Mouse (Mus musculus) kidney, postnatal 25 days (tissue): ENCODE measurements around the gene Sh3gl2.
A peak's percentile ranks its signal among the peaks of the same experiment; 100 is the strongest.

Experiments used
- DNase-seq, 2 experiments: peaks; one replicate each; pipeline ENCODE4 v3.0.0; 2021; ENCODE audit warnings: mixed read lengths in 2 of 2

The Sh3gl2 gene

DNA sequence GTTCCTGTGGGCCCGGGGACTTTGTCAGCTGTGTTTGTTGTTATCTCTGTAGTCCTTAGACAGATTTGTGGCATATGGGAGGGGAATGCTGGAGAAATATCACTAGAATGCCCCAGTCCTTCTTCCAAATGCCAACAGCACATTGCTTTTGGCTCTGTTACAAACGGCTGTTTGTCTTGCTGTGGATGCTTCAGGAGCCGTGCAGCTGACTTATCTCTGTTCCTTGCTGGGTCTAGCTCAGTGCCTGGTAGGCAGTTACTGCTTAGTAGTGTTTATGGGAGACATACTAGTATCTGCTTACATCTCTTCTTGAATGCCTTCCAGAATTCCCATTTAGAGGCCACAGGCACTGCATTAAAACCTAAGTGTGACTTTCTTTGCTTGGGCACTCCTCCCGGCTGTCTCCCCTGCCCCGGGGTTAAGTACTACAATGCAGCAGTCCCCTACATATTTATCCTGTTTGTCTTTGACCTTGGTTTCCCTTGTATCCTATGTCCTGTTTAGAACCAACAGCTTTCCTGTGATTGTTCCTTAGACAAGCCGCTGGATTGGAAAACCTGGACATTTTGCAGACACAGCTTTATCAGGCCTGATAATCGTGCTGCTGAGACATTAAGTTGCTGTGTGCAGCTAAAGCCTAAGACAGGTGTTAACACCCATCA is 101.1 kb downstream of the Sh3gl2 start:
- DNase-seq: peak; percentile 29 to 46

GRCm38 (mm10) chr4:85319092-85319491 is 114.2 kb downstream of the Sh3gl2 start:
- no peak for DNase-seq

DNA sequence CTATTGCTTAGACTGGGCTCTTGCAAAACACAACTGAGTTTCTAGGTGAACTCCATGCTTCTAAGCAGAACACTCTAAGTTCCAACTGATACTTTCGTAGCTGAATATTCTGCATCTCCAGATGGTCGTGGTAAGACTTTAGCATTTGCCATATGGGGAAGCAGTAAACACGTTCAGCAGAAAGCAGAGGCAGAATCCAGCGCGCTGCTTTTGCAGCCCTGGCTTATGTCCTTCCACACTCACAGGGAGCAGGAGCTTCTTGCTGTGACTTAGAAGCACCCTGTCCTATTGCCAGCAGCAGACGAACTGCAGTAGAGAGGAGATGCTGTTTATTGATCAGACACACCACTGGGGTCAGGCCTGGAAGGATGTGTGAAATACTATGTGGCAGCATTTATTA is 120.5 kb downstream of the Sh3gl2 start:
- DNase-seq: no peak

GRCm38 (mm10) chr4:85326052-85326451 is 121.1 kb downstream of the Sh3gl2 start:
- no peak for DNase-seq

DNA sequence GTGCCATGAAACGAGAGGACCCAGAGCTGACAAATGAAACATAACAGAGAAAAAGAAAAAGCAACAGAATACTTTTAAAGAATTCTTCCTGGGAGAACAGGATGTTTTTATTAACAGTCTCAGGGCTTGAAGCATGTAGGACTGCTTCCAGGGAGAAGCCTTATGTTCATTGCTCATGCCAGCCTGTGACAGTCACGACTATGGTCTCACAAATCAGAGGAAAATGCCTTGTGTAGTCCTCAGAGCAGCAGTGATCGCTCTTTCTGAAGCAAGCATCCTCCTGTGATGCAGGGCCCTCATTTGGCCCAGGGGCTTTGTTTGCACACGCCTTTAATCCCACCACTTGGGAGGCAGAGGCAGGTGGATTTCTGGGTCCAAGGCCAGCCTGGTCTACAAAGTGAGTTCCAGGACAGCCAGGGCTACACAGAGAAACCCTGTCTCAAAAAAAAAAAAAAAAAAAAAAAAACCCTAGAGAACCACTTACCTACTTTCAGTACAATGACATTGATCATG is 129.8 kb downstream of the Sh3gl2 start:
- no peak for DNase-seq

DNA sequence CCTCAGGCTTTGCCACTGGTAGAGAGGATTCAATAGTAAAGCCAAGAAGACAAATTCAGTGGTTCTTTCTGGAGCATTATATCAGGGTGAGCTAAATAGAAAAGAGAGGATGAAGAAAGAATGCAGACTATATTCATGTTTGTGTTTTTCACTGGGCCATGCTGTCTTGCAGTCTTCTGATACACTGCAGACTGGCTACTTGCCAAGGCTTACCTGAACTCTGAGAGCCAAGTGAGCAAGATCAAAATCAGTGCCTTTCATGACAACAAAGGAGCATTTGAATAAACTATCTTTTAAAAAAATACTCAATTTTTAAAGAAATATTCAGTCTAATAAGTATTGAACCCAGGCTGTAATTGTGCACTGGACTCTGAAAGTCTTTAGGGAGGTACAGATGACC is 131.4 kb downstream of the Sh3gl2 start:
- DNase-seq: peak in 1 of 2 experiments; percentile 13

GRCm38 (mm10) chr4:85339126-85339525 is 134.2 kb downstream of the Sh3gl2 start:
- DNase-seq: no peak

GRCm38 (mm10) chr4:85340686-85341085 is 135.8 kb downstream of the Sh3gl2 start:
- no peak for DNase-seq

- no peak for DNase-seq
Measured at GRCm38 (mm10) chr4:85345911-85346310, 141.0 kb downstream of the Sh3gl2 start.

DNA sequence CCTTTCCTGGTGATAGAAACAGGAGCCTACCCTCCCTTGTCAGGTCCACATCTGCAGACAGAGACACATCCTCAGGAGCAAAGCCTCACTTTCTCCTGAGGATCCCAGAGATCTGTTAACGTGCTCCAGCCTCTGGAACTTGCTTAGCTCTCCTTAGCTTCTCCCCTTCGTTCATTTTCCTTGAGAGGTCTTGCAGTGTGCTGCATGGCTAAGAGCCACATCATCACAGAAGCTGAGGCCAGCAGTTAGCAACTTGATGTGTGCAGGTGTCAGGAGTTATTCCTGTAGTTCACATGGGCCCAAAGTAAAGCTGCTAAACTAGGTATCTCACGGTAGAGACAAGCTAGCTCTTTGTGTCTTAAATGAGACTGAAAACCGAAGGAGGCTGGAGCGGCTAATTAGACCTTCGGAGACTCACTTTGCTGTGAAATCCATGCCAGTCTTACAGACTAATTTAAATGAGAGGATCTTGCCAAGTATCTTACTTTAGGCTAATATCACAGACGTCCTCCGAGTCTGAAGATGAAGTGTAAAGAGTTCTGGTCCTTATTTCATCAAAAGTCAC is 143.2 kb downstream of the Sh3gl2 start:
- no peak for DNase-seq

DNA sequence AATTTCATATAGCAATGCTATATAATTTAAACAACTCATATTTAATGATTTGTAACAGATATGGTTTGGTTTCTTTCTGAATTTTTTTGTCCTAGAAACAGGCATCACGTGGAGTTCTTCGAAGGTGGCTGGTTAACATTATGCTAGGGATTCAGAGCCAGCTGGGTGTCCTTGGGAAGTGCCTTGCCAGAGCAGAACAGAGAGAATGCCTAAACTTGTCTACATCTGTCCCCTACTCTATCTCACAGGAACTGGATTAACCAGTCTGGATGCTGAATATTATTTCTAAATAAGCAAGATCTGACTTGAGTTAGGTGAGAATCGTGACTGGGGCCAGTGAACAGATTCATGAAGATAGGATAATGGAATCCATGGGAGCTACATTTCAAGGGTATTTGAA is 157.7 kb downstream of the Sh3gl2 start:
- no peak for DNase-seq

DNA sequence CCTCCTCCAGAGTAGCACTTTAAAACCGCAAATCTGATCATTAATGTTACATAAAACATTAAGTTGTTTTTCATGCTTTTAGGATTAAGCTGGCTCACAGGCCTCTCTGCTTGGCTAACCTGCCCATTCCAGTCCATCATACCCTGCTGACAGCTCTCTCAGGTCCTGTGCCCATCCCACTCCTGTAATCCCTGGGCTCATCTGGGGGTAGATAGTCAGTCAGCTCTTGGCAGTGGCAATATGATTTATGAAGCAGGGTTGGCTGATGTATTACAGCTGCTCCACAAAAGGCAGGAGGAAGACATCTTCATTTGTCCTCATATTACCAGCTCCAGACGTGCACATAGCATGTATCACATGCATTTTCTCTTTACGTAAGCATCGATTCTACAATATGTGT is 158.3 kb downstream of the Sh3gl2 start:
- DNase-seq: no peak

- no peak for DNase-seq
Measured at GRCm38 (mm10) chr4:85371036-85371435, 166.1 kb downstream of the Sh3gl2 start.

- no peak for DNase-seq
Measured at GRCm38 (mm10) chr4:85374801-85375200, 169.9 kb downstream of the Sh3gl2 start.

GRCm38 (mm10) chr4:85376187-85376586 is 171.3 kb downstream of the Sh3gl2 start:
- DNase-seq: no peak

GRCm38 (mm10) chr4:85376610-85377009 is 171.7 kb downstream of the Sh3gl2 start:
- DNase-seq: no peak

- no peak for DNase-seq
Measured at GRCm38 (mm10) chr4:85385241-85385640, 180.3 kb downstream of the Sh3gl2 start.

GRCm38 (mm10) chr4:85387676-85388075 is 182.8 kb downstream of the Sh3gl2 start:
- DNase-seq: no peak

DNA sequence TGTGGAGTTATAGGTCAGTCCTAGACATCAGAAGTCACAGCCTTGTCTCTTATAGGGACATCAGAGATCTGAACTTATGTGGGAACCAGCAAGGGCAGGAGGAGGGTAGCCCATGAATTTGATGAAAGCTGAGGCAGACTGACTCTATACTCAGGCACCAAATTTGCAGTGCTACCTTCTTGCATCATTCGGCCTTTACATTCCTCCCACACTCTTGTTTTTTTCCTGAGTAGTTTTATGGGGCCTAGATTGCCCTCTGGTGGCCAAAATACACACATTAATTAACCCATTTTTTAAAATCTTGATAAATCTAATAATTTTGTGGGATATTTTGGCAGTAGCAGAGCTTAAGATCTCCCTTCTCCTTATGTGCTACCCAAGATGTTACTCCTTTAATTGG is 186.9 kb downstream of the Sh3gl2 start:
- peak in 1 of 2 experiments; percentile 17 for DNase-seq

- DNase-seq: no peak
Measured at GRCm38 (mm10) chr4:85398765-85399164, 193.8 kb downstream of the Sh3gl2 start.

DNA sequence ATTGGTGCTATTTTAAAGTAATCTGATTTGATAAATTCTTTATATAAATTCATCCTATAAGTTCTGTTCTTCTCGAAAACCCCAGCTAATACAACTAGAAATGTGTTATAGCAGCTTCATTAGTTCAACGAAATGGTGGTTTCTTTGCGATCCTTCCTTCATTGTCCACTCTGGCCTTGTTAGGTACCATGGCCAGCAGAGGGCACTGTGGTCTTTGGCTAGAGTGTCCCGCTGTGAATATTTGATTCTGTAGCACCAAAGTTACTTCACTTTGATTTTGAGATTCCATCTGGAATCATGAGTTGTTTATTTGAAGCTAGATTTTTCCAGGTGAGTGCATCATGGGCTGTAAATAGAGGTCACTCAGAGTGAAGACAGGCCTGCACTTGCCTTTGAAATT is 197.9 kb downstream of the Sh3gl2 start:
- peak; percentile 66 to 90 for DNase-seq

DNA sequence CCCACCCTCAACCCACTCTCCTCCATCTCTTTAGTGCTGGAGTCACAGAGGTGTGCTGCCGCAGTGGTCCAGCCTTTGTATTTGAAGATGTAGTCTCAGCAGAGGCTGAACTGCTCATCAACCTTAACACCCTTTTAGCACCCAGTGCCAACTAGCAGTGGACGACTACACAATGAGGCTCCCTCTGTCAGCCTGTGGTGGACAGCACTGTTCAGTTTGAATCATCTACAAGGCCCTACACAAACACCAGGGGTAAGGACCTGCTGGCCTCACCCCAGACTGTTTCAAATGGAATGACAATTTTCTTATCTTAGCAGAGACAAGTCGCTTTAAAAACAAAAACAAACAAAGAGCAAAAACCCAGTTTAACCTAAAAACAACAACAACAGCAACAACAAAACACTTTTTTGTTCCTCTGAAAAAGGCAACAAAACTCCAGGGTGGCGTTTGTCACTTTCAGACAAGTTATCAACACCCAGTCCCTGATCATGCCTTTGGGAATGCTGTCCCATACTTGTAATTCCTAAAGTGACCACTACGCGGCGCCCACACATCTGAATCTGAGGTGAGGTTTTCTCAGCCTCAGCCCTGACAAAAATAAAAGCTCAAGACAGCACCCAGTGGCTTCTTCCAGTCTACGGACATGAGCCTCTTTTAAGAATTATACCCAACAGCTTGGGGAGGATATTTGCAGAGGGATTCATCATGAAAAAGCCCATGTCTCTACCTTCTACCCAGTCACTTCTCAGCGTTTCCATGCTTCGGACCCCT is 199.7 kb downstream of the Sh3gl2 start:
- DNase-seq: peak; percentile 43 to 74

DNA sequence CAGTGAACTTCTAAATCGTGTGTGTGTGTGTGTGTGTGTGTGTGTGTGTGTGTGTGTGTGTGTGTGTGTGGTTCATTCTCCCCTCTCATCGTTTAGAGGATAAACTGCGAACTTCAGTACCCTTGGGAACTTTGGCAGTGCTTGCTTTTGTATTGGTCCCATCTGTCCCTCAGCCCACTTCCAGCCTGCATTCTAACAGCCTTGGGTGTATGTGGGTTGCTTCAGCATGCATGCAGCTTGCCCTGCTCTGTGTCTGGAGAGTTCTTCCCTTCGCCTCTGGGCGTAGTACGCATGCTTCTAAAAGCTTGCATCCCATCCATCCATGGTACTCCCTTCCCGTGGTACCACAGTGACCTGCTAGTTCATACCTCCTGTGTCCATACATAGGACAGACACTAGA is 200.3 kb downstream of the Sh3gl2 start:
- DNase-seq: no peak

GRCm38 (mm10) chr4:85416466-85416865 is 211.5 kb downstream of the Sh3gl2 start:
- DNase-seq: no peak
